Mouse (Mus musculus): ENCODE results near the gene Prdx1.
A peak's percentile ranks its signal among the peaks of the same experiment; 100 is the strongest.
"Not testable (repeated sequence)": the region's sequence is repeated elsewhere in the genome, so short reads cannot be mapped to it uniquely, and the experiment has no call there.

Prdx1 gene

GRCm38 (mm10) chr4:116679141-116679540 is 6.2 kb upstream of the Prdx1 start:
- DNase-seq: no peak

GRCm38 (mm10) chr4:116680521-116680920 is 4.8 kb upstream of the Prdx1 start:
- DNase-seq: not testable (repeated sequence)

GRCm38 (mm10) chr4:116683957-116684356 is 1.4 kb upstream of the Prdx1 start:
- no peak for DNase-seq

- no peak for DNase-seq
Measured at GRCm38 (mm10) chr4:116684665-116685064, 679 bp upstream of the Prdx1 start.

GRCm38 (mm10) chr4:116687041-116687440 is 1.7 kb downstream of the Prdx1 start:
- DNase-seq: no peak

- DNase-seq: no peak
Measured at GRCm38 (mm10) chr4:116689309-116689876, 4.0 kb downstream of the Prdx1 start.

GRCm38 (mm10) chr4:116692146-116692545 is 6.8 kb downstream of the Prdx1 start:
- DNase-seq: no peak

GRCm38 (mm10) chr4:116693785-116694184 is 8.4 kb downstream of the Prdx1 start:
- no peak for DNase-seq

- no peak for DNase-seq
Measured at GRCm38 (mm10) chr4:116698693-116699342, 13.5 kb downstream of the Prdx1 start.

GRCm38 (mm10) chr4:116700964-116701363 is 15.6 kb downstream of the Prdx1 start:
- no peak for DNase-seq

GRCm38 (mm10) chr4:116703804-116704203 is 18.5 kb downstream of the Prdx1 start:
- peak; percentile 64 to 70 for DNase-seq

- peak in 1 of 2 experiments; percentile 15 for DNase-seq
Measured at GRCm38 (mm10) chr4:116707666-116708065, 22.3 kb downstream of the Prdx1 start.

- DNase-seq: peak; percentile 87 to 90
Measured at GRCm38 (mm10) chr4:116708201-116708764, 22.9 kb downstream of the Prdx1 start, which contains the start of the genes Mmachc and Ccdc163. Gene Mmachc, minus strand, starts transcription at chr4:116708406. Gene Ccdc163, plus strand, starts transcription at chr4:116708509.

GRCm38 (mm10) chr4:116708791-116709390 is 23.5 kb downstream of the Prdx1 start:
- DNase-seq: no peak

- no peak for DNase-seq
Measured at GRCm38 (mm10) chr4:116710154-116710553, 24.8 kb downstream of the Prdx1 start.

GRCm38 (mm10) chr4:116712536-116712935 is 27.2 kb downstream of the Prdx1 start:
- peak; percentile 54 to 59 for DNase-seq

- DNase-seq: peak; percentile 71 to 75
Measured at GRCm38 (mm10) chr4:116719396-116719795, 34.1 kb downstream of the Prdx1 start.

- DNase-seq: peak; percentile 86 to 88
Measured at GRCm38 (mm10) chr4:116720343-116721097, 35.2 kb downstream of the Prdx1 start, which contains the start of gene Tesk2. Gene Tesk2, plus strand, starts transcription at chr4:116720948.

GRCm38 (mm10) chr4:116721098-116721628 is 35.8 kb downstream of the Prdx1 start:
- DNase-seq: no peak

GRCm38 (mm10) chr4:116722230-116722629 is 36.9 kb downstream of the Prdx1 start:
- DNase-seq: no peak

GRCm38 (mm10) chr4:116725444-116725843 is 40.1 kb downstream of the Prdx1 start:
- no peak for DNase-seq

- DNase-seq: no peak
Measured at GRCm38 (mm10) chr4:116727401-116727800, 42.1 kb downstream of the Prdx1 start.

GRCm38 (mm10) chr4:116729532-116729931 is 44.2 kb downstream of the Prdx1 start:
- DNase-seq: no peak
